Mouse (Mus musculus) fat pad, adult 2 months (tissue): ENCODE results near the gene Fgfr2.
"Not testable (repeated sequence)": the region's sequence is repeated elsewhere in the genome, so short reads cannot be mapped to it uniquely, and the experiment has no call there.

ENCODE experiments used
- DNase-seq: peaks from one replicate; pipeline ENCODE4 v3.0.0-alpha.2; 2011; ENCODE audit warnings: low read depth, low spot score; ENCODE audit errors: extremely low read depth

The Fgfr2 gene

DNA sequence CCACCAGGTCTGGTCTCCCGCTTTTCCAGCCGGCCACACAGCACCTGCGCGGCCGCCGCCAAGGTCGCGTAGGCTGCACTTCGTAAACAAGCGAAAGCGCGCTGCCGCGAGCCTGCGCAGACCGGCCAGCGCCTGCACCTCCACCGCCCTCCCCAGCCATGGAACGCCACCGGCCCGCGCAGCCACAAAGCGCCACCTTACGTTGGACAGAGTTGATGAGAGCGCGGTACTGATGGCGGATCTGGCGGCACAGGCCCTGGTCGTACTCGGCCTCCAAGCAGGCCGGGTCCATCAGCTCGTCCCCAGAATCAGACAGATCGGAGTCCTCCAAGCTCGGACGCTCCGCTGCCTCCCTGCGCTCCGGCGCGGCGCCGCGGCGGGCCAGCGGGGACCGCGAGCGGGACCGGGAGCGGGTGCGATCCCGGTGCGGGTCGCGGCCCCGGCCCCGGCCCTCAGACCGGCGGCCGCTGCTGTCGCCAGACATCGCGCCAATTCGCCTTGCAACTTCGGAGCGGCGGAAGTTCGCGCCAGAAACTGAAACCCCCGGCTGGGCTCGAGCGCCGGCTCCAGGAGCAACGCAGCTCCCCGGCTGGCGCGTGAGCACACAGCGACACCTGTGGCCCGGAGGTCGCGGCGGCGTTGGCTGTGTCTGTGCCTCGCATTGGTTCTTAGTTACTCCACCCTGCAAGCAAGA is 2576.2 kb downstream of the Fgfr2 start:
- DNase-seq = peak; percentile 47

DNA sequence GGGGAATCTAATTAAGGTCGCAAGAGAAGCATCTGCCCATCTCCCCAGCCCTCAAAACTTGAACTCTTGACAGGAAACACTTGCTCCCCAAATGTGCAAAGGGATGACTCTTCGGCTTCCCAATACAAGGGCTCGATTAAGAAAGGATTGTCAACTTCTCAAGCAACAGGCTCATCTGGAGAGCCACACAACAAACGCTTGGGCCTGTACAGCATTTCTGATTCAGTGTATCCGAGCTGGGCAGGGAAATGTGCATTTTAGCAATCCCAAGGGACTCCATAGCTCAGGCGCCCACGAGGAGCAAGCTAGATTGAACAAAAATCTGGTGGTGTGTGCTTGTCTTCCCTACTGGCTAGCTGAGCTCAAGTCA is 2576.7 kb downstream of the Fgfr2 start:
- DNase-seq = no peak

DNA sequence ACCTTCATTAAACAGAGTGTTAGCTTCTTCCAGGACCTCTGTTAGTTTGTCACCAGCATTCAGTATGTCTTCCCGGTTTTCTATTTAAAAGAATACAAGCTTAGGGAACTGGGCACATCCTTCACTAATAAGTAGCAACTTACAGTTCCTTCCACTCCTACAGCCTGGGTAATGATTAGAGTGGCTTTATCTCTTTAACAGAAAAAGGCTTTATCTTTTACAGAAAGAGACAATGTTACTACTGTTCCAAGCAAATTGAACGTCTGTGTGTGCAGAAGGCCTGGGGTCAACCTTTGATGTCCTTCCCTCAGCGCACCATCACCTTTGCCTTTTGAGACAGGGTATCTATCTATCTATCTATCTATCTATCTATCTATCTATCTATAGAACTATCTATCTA is 2577.3 kb downstream of the Fgfr2 start:
- no peak for DNase-seq

DNA sequence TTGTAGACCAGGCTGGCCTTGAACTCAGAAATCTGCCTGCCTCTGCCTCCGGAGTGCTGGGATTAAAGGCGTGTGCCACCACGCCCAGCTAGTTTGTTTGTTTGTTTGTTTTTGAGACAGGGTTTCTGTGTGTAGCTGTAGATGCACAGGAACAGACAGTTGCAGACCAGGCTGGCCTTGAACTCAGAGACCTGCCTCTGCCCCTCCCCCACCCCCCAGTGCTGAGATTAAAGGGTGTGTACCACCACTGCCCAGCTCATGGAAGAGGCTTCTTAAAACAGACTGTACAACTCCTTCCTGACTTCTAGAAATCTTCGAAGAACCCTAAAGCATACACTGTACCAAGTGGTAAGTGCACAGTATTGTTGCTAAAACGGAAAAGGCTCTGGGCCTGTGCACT is 2577.7 kb downstream of the Fgfr2 start:
- DNase-seq = no peak

DNA sequence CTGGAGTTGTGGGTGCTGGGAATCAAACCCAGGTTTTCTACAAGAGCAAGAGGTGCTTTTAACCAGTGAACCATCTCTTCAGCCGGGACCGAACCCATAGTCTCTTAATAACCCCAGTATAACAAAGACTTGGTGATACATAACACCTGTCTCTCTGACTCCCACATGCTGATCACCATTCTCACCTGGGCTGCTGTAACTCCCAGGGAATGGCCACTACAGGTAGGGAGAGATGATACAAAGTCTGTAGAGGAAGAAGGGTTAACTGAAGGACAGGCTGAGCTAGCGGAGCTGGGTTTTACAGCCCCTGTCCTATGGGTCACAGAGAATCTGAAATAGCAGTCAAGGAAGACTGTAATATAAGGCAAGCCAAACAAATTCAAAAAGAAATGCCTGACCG is 2580.0 kb downstream of the Fgfr2 start:
- DNase-seq = no peak

DNA sequence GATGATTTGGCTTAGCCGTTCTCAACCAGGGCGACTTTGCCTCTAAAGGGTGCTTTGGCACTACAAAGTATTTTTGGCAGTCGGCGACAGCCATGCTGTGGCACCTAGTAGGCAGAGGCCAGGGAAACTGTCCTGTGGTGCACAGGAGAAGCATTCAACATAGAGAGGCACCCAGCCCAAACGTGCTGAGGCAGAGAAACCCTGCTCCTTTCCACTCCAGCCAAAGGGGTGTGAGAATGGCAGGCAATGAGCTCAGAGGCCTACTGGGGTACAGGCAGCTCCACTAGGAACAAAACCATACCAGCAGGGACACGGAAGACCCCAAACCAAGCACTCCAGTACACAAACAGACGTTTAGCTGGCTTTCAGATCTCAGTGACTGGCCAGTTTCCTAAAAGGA is 2583.0 kb downstream of the Fgfr2 start:
- no peak for DNase-seq

DNA sequence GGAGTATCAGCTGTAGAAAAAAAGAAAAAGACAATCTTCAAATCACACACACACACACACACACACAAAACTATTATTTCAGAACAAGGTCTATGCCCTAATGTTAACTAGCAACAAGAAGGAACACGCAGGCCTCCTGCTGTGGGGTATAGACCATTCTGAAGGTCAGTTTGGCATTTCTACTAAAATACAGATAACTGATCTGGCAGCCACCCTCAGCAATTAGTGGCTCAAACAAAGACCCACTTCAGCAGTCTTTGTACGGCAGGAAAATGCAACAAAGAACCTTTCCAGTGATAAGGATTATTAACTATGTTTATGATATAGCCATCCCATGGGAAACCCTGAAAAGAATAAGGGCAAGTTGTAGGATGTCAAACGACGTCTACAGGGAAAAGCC is 2586.1 kb downstream of the Fgfr2 start:
- no peak for DNase-seq

DNA sequence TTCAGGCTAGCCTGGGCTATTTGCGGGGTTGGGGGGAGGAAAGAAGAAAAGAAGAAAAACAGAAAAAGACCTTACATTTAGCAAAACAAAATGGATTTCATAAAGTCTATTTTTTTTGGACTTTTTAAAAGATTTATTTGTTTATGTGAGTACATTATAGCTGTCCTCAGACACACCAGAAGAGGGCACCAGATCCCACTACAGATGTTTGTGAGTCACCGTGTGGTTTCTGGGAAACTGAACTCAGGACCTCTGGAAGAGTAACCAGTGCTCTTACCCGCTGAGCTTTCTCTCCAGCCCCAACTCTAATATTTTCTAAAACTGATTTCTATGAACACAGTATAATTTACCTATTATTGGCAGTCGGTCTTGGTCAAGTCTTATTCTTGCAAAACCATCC is 2588.0 kb downstream of the Fgfr2 start:
- no peak for DNase-seq

DNA sequence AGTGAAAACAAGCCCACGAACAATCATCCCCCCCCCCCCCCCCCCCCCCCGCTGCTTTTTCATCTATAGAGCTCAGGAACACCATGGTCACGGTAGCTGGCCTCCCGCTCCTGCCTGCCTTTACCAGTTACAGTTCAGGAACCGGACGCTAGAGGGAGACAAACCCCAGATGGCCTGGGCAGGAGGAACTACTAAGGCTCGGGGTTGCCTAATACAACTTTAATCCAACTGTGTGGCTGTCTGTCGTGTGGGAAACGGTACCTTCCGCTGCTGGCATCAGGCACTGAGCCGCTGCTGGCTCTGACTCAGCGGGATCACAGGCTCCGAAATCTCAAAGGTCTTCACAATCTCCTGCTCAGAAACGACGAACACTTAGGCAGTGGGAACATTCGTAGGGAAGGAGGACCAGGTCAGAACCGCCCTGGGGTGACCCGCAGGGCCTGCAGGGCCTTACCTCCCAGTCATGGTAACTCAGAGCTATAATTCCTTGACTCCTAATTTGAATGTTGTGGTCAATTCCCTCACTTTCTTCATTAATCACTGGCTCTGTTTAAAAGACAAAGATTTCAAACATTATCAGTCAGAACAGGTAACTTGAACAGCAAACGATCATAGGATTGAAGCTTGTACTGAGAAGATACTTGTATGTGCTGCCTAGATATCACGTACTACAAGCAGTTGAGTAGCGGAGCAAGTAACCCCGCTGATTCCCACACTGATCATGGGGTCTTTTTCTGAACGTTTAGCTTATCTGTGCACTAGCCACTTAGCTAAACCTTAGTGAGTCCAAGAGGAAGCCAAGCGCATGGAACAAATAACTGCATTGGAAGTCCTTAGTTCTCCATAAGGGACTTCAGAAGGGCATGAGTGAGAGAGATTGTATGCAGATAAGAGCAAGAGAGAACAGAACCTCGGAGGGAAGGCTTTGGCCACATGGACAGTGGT is 2589.6 kb downstream of the Fgfr2 start:
- peak; percentile 50 for DNase-seq

DNA sequence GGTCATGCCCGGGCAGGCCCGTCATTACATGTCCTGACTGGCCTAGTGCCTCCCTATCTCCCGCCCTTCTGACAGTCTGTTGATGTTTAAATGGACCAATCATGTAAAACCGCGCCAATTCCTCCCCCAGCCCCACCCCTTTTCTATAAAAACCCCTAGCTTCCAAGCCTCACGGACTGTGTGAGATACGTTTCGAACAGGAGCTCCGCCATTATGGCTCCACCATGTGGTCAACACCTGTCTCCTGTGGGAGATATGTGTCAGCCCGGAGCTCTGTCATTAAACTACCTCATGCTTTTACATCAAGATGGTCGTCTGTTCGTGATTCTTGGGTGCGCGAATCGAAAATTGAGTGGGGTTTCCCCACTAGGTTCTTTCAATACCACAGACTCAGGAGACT is 2592.0 kb downstream of the Fgfr2 start:
- DNase-seq = not testable (repeated sequence)

DNA sequence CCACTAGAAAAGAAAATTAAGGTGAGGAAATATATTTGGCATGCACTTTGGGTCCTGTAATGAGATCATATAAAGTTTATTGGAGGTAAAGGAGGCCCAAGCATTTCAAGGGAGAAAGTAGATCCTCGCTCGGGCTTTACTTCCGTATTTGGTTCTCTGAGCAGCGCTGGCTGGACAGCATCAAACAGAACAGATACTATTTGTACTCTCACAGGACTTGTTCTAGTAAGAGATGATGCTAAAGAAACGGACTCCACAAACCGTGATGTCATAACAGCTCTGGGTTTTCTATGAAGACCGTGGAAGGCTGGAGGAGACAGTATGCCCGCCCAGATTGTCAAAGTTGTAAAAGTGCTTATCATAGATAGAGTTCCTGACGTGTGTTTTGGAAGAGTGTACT is 2595.8 kb downstream of the Fgfr2 start:
- DNase-seq = no peak

DNA sequence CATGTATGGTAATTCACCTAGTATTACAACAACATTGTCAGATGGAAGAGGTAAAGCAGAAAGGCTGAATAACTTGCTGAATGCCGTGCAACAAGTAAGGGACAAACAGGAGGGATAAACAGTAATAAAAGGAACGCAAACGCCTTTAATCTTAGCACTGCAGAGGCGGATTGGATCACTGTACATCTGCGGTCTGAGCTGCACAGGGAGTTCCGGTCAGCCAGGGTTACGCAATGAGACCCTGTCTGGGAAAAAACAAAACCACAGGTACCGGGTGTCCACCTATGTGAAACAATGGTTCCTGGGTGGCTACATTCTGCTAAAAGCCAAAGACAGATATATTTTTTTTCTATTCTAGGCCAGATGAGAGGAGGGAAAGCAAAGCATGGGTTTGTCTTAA is 2599.7 kb downstream of the Fgfr2 start:
- no peak for DNase-seq

DNA sequence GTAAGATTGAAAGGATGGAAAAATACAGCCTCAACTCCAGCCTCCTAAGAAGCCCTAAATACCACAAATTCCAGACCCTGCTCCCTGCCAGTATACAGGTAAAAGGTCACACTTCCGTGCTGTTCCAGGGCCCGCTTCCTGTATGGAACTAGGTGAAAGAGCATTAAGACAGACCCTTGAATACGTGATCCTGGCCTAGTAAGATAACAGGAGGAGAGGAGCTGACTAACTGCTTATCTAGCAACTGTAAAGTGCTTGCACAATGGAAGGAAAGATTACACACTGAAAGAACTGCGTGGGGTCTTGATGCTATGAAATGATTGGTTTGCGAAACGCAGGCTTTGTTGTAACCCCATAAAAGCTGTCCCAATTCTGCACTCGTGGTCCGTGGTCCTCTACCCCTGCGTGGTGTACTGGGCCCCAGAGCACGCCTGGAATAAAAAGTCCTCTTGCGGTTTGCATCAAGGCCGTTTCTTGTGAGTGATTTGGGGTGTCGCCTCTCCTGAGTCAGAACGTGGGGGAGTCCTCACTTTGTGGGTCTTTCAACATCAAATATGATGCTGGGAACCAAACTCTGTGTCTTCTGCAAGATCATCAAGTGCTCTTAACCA is 2602.2 kb downstream of the Fgfr2 start:
- DNase-seq = no peak

DNA sequence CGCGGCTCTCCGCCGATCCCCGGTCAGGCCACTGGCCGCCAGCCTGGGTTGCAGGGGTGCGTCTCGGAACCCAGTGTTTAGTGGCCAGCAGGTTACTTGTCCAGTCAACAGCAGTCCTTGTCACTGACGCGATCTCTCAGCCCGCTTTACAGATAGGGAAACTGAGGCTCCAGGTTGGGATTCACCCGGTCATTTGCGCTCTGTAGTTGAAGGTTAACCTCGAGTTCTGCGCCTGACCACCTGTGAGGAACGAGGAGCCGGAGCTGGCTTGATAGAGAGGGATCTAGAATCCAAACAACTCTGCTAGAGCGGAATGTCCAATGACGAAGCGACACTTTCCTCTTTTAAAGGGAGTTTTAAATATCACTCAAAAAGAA is 2603.1 kb downstream of the Fgfr2 start, which contains the start of gene Ate1:
Ate1 (minus strand) TSS at position 321 of the 377 bp plus-strand sequence.
- no peak for DNase-seq

DNA sequence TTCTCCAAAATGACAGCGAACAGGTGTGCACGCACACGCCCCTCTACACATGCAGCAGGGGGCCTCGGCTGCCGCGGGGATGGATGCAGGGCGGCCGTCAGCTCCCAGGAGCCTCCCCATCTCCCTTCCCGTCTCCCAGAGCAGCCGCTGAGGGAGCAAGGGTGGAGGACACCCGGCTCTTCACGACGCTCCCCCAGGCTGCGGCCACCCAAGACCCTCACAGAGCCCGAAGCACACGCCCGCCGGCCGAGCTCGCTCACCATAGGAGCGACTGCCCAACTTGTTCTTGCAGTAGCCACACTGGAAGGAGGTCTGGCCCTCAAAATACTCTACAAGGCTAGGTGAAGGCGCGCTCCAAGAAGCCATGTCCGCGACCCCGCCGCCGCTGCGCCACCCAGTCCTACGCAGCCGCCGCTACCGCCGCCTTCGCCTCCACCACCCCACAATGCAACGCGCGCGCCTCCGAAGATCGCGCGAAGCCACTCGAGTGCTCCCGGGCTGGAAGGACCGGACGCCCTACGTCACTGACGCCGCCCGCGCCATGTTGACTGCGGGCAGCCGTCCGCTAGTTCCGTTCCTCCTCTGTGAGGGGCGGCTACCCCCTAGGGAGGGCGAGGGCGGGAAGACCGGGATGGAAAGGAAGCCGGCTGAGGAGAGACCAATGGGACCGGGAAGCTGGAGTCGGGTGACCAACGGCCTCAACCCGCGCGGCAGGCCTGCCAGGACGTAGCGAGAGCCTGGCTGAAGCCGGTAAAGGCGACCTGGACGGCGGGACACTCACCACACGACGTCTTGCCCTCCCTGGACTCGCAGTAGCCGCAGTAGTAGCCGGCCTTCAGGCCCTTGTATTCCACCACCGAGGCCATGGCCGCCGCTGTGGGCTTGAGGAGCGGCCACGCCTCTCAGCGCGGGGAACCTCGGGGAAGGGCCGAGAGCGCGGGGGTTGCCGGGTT is 2603.8 kb downstream of the Fgfr2 start:
- DNase-seq = peak; percentile 28

DNA sequence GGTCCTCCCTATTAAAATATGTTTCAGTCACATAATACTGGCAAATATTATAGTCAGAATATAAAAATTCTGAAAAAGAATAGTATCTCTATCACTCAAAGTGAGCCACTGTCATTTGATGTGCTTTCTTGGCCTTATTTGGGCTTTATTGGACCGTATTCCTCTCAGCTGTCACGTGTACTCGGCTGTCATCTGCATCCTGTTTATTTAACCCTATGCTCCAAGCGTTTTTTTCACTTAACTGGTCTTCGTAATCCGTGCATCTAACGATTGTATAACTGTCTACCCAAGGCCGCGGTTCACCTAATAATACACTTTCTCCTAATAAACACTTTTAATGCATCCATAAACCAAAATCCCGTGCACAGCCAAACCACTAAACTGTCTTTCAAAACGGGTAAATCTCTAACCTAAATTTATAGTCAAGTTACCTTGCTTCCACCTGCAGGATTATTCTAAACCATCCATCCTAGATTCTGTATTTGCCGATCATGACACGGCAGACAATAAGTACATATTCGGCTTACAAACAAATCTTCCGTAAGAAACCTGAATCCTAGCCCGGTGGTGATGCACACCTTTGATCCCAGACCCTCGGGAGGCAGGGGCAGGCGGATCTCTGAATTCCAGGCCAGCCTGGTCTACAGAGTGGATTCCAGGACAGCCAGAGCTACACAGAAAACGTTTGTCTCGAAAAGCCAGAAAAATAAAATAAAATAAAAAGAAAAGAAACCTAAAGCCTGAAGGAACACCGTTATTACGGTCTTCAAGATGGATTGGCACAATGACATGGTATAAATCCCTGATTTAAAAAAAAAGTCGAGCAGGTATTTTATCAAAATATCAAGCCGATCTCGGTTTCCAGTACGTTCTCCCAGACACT is 2604.7 kb downstream of the Fgfr2 start:
- no peak for DNase-seq

DNA sequence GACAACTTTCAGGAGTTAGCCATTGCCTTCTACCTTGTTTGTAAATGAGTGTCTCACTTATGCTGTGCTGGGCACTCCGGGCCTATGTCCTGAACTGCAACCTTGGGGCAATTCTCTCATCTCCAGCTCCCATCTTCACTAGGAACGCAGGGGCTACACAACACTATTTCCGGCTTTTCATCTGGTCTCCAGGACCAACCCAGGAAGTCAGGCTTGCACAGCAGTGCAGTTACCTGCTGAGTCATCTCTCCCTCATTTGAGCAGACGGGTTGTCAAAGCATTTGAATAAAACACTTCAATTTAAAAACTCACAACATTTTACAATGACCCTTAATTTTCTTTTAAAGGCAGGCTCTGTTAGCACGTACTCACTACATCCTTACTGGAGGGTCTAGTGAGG is 2612.9 kb downstream of the Fgfr2 start:
- DNase-seq = no peak

DNA sequence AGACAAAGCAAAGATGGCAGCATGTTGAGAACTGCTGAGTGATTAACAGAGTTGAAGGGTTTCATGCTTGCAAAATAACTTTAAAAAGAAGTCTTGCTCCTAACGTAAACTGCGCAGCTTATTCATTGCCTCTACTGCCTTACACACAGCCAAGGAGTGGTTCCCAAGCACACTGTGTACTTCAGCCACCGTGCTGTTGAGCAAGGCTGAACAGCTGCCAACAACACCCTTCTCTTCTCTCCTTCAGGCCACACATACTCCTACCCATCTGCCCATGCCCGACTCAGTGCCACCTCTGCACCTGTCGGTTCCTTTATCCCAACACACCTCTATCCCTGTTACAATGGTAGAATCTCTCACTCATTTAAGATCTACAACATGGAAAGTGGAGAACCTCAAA is 2620.1 kb downstream of the Fgfr2 start:
- peak; percentile 92 for DNase-seq

DNA sequence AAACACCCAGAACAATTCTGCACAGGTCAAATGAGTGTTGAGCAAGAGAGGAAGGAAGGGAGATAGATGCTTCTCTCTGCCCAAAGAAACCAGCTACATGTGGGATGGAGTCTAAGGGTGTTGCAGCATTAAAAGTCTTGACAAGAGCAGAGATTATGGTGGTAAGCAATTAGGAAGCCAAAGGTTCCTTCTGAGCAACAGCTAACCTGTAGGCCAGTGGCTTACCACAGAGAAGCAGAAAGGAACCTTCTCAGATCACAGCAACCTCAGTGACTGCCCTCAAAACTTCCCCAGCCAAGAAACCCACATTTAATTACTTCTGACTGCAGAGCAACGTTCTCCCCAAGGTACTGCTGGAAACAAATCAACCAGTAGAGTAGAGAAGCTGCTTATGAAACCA is 2621.7 kb downstream of the Fgfr2 start:
- no peak for DNase-seq

DNA sequence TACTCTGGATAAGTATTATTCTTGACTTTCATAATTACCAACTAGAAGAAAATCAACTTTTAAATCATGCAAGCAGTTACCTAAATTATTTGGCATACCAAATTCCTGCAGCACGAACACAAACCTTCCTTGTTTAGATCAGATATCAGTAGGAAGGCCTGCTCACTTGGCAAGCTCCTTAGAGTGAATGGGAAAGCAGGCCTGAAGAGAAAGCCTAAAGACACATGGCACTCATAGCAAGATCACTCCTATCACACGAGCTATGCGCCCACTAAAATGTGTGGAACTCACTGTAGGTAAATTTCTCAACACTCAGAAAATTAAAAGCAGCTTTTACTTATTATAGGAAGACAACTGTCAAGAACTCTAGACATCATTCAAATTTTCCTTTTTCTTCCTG is 2629.8 kb downstream of the Fgfr2 start:
- no peak for DNase-seq
